Mouse (Mus musculus): ENCODE measurements around the gene Gm8232. TPM values are rescaled to one million over a fixed set of nuclear protein-coding genes. Genes with fewer than 3 reads are reported as not detected.

Gene Gm8232
- not detected for polyA plus RNA-seq (2017; shearing (Covaris generic))

GRCm38 (mm10) chr14:44433335-44433734 lies at the start of gene Gm8232:
Gene Gm8232 (plus strand): TSS chr14:44433635.

GRCm38 (mm10) chr14:44410588-44410987 lies 22.8 kb upstream of the Gm8232 start, which contains the start of gene Gm3371:
Gene Gm3371 (minus strand): TSS chr14:44410688.

Other genes starting within 250 kb of the Gm8232 start
- not detected for gene Gm8212, start 236.0 kb upstream of the Gm8232 start, polyA plus RNA-seq (2017; shearing (Covaris generic))
- gene 4930503E14Rik, start 220.4 kb upstream of the Gm8232 start, polyA plus RNA-seq (2017; shearing (Covaris generic)) = not detected
- gene Gm8220, start 148.1 kb upstream of the Gm8232 start, polyA plus RNA-seq (2017; shearing (Covaris generic)) = not detected
- not detected for gene Gm5930, start 95.1 kb upstream of the Gm8232 start, polyA plus RNA-seq (2017; shearing (Covaris generic))
- gene Gm8229, start 68.3 kb upstream of the Gm8232 start, polyA plus RNA-seq (2017; shearing (Covaris generic)) = not detected
- gene Gm3371, start 22.9 kb upstream of the Gm8232 start, polyA plus RNA-seq (2017; shearing (Covaris generic)) = not detected
- not detected for gene BC061237, start 58.8 kb downstream of the Gm8232 start, polyA plus RNA-seq (2017; shearing (Covaris generic))
- gene Gm17093, start 84.6 kb downstream of the Gm8232 start, polyA plus RNA-seq (2017; shearing (Covaris generic)) = not detected
- not detected for gene Gm8247, start 149.5 kb downstream of the Gm8232 start, polyA plus RNA-seq (2017; shearing (Covaris generic))
- not detected for gene Gm5624, start 194.3 kb downstream of the Gm8232 start, polyA plus RNA-seq (2017; shearing (Covaris generic))

All from effector memory CD4-positive, alpha-beta T cell, adult 7 months (primary cell).